Mouse (Mus musculus) adipose tissue, adult 10 weeks (tissue): Measurements from ENCODE around the gene Adam6b. TPM values are rescaled to one million over a fixed set of nuclear protein-coding genes. Genes with fewer than 3 reads are reported as not detected.

ENCODE experiments used
- polyA plus RNA-seq: library from polyadenylated mRNA; stranded (reverse); fragments of 350-450 nt; fragmentation: Illumina TruSeq; extraction: RNeasy Lipid Tissue Mini Kit (QIAGEN cat#74804); gene quantifications from one replicate; pipeline ENCODE4 v1.2.3, GENCODE M21; 2014; ENCODE audit warnings: low read depth, low replicate concordance

Adam6b gene
- polyA plus RNA-seq = 0.60 TPM

GRCm38 (mm10) chr12:113489211-113489610 lies at the start of gene Adam6b:
Gene Adam6b (plus strand): TSS chr12:113489511.

Other genes with a start within 250 kb of the Adam6b start
- gene Adam6a, start 54.4 kb downstream of the Adam6b start, polyA plus RNA-seq = 0.68 TPM